ENCODE assay signal across 15 mouse cellular contexts in the genomic region with DNA sequence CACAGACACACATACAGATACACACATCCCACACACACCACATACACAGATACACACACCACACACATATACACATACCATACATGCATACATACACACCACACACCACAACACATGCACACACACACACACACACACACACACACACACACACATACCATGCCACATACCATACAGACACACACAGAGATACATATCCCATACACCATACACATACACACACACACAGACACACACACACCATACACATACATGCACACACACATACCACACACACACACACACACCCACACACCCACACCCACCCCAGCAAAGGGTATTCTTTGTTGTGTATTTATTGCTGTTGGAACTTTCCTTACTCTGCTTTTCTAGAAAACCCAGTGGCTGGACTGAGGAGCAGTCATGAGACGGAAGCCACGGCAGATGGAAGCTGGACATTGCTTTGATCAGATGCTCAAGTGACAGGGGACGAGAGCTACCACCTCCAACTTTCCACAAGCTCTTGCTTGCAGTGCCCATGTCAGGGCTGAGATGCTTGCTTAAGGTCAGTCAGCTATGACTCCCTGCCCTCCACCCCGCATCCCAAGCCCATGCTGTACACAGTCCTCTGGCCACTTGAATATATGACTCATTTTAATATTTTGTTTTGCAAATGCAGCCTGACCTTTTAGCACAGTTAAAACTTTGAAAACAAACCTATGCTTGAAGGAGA. TPM values are rescaled to one million over a fixed set of nuclear protein-coding genes. Genes with fewer than 3 reads are reported as not detected.
DNase-seq lines count a peak whose midpoint lies in the region; ATAC-seq and TF ChIP-seq lines count a peak whose summit lies in the region.
"Had no signal": no experiment of that assay in that cellular context is flagged by ENCODE, and none has a peak within 500 bp of the region (broad histone marks: within the 10 kb centered on the region; RNA-seq: fewer than 3 reads in every experiment).

No protein-coding gene starts in this region.

- ATAC-seq in intestine, embryonic 15.5 days, result 0 out of 2 replicates have a peak, but pooled peaks have one; percentile 10
- ATAC-seq in intestine, postnatal 0 days, result no peak
- no peak for ATAC-seq in limb, embryonic 12.5 days (ENCODE audit: insufficient number of reproducible peaks, insufficient read depth, low FRiP score, low TSS enrichment, low read depth)

- no peaks in the 10 kb centered on the region for H3K9me3 ChIP-seq in intestine, embryonic 15.5 days
- H3K9me3 ChIP-seq in intestine, postnatal 0 days (ENCODE audit: control insufficient read depth), result no peaks in the 10 kb centered on the region
- H3K9me3 ChIP-seq in limb, embryonic 12.5 days, result no peaks in the 10 kb centered on the region
- H3K9me3 ChIP-seq: lung, embryonic 15.5 days; midbrain, embryonic 13.5 days had no signal

- no peak overlapping the region for H3K4me3 ChIP-seq in intestine, embryonic 15.5 days (replicated peaks)
- H3K4me3 ChIP-seq in intestine, postnatal 0 days (ENCODE audit: low read depth, low read length), result no peak overlapping the region
- H3K4me3 ChIP-seq in limb, embryonic 12.5 days (replicated peaks), result no peak overlapping the region
- H3K4me3 ChIP-seq: erythroblast, embryonic 14.5 days; lung, embryonic 15.5 days; midbrain, embryonic 13.5 days had no signal

- H3K36me3 ChIP-seq in intestine, embryonic 15.5 days, result no peaks in the 10 kb centered on the region
- H3K36me3 ChIP-seq in intestine, postnatal 0 days (ENCODE audit: control insufficient read depth, insufficient read depth), result no peaks in the 10 kb centered on the region
- H3K36me3 ChIP-seq in limb, embryonic 12.5 days, result no peaks in the 10 kb centered on the region
- H3K36me3 ChIP-seq: lung, embryonic 15.5 days; midbrain, embryonic 13.5 days had no signal

- no peaks in the 10 kb centered on the region for H3K27me3 ChIP-seq in intestine, embryonic 15.5 days (replicated peaks)
- no peaks in the 10 kb centered on the region for H3K27me3 ChIP-seq in intestine, postnatal 0 days (replicated peaks; ENCODE audit: control insufficient read depth, insufficient read depth, low read length)
- no peaks in the 10 kb centered on the region for H3K27me3 ChIP-seq in limb, embryonic 12.5 days
- H3K27me3 ChIP-seq: CH12.LX; lung, embryonic 15.5 days; midbrain, embryonic 13.5 days had no signal

- no peak for TF ChIP-seq CTCF in intestine, postnatal 0 days (IDR thresholded peaks at IDR 0.05; ENCODE audit: low read depth)

- DNase-seq in 3134 (ENCODE audit: extremely low read depth, insufficient read length, low spot score) (peak; percentile 16), 3T3-L1 (ENCODE audit: low read depth, low spot score) (peak; percentile 6)
- no peak for DNase-seq in frontal cortex, postnatal 10 days (ENCODE audit: low spot score in 2 of 2)
- no peak for DNase-seq in cerebellum, postnatal 14 days
- DNase-seq: cerebellum, adult 18-20 months; right cerebral cortex, adult 18-20 months; spleen, adult 18-20 months; thymus, postnatal 25 days had no signal

- H3K9ac ChIP-seq in intestine, embryonic 15.5 days, result no peak overlapping the region
- no peak overlapping the region for H3K9ac ChIP-seq in intestine, postnatal 0 days (ENCODE audit: low read depth, low read length)
- H3K9ac ChIP-seq in limb, embryonic 12.5 days (replicated peaks), result no peak overlapping the region
- H3K9ac ChIP-seq: lung, embryonic 15.5 days; midbrain, embryonic 13.5 days had no signal

- peaks cover 6% of the 10 kb centered on the region; the same call in 1 of the 2 replicates for H3K4me1 ChIP-seq in intestine, embryonic 15.5 days (replicated peaks)
- H3K4me1 ChIP-seq in intestine, postnatal 0 days (replicated peaks; ENCODE audit: control insufficient read depth, insufficient read depth, low read length), result no peaks in the 10 kb centered on the region
- peaks cover 24% of the 10 kb centered on the region; the same call in 1 of the 2 replicates for H3K4me1 ChIP-seq in limb, embryonic 12.5 days (replicated peaks)
- H3K4me1 ChIP-seq: lung, embryonic 15.5 days had no signal

- no peak overlapping the region for H3K4me2 ChIP-seq in intestine, embryonic 15.5 days (replicated peaks)
- no peak overlapping the region for H3K4me2 ChIP-seq in intestine, postnatal 0 days (replicated peaks; ENCODE audit: low read depth)
- H3K4me2 ChIP-seq in limb, embryonic 12.5 days, result no peak overlapping the region
- H3K4me2 ChIP-seq: lung, embryonic 15.5 days; midbrain, embryonic 13.5 days had no signal

- H3K27ac ChIP-seq in intestine, embryonic 15.5 days, result no peak overlapping the region
- H3K27ac ChIP-seq in intestine, postnatal 0 days (ENCODE audit: low read depth, low read length), result no peak overlapping the region
- peak overlapping the region; percentile 72 for H3K27ac ChIP-seq in limb, embryonic 12.5 days
- H3K27ac ChIP-seq: lung, embryonic 15.5 days; midbrain, embryonic 13.5 days had no signal

- WGBS in intestine, embryonic 15.5 days, result 77% methylated on average over 4 of the region's 4 CpGs
- WGBS in intestine, postnatal 0 days, result 90% methylated on average over 4 of the region's 4 CpGs
- WGBS in limb, embryonic 12.5 days, result 74% methylated on average over 4 of the region's 4 CpGs

RNA-seq across cellular contexts. Expression of gene Cd24a, which starts 26.0 kb away (rescaled TPM):
- 189 and 204 TPM in 2 replicates for polyA plus RNA-seq in intestine, embryonic 15.5 days (2015; fragmentation: Nextera tagmentation; extraction: Ambion mirVana)
- polyA plus RNA-seq in intestine, postnatal 0 days (2015; fragmentation: Nextera tagmentation; extraction: Ambion mirVana), result 87.8 and 91.9 TPM in 2 replicates
- 612 and 635 TPM in 2 replicates for polyA plus RNA-seq in limb, embryonic 12.5 days (2016; fragmentation: Nextera tagmentation; extraction: Ambion mirVana)

Comparison
In these comparisons a context has a peak if more than half of its experiments do, and no peak if none do; other contexts are left out.
1. DNase-seq: peak in 3134 (single experiment) and 3T3-L1 (single experiment); none in frontal cortex, postnatal 10 days (0 of 2) and cerebellum, postnatal 14 days (0 of 2).